Mouse (Mus musculus): ENCODE results near the gene Pepd. TPM values are rescaled to one million over a fixed set of nuclear protein-coding genes. Genes with fewer than 3 reads are reported as not detected.

Pepd gene
- total and polyA plus RNA-seq, 3 experiments, result 29.7 to 48.0 TPM; not detected in 1

DNA sequence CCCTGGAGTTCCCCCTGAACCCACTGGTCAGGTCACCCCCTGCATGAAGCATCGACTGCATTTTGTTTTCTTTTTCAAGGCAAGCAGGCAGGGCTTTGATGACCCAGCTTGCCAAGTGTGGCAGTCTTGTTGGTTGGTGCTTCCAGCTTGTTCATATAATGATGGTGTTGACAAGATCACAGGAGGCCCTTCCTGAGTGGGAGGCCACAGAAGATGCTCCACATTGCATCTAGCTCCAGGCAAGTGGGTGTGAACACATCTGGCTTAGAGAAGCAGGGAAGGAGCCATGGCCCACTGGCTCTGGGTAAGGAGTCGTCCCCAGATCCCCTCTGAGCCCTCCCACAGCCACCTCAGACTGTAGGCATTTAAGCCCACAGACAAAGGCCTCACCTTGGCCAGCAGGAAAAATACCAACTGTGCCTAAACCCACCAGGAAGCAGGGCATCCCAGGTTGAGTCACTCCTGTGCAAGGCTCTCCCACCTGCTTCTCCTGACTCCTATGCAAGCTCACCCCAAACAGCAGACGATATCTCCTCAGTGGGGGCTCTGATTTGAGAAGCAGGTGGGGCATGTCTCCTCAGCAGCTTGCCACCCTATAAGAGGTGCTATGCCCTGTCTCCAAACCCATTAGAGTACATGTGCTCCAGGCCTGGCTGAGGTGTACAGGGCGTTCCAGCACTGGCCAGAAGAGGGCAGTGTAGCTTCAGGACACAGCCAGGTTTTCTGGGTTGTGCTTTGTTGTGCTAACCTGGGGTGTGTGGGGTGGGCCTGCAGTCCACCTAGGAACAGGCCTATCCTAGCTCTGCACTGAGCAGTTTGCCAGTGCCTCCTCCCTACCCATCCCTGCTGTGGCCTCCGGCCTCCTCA lies 113.5 kb downstream of the Pepd start:
- no peaks in the 10 kb centered on the region for H3K9me3 ChIP-seq (replicated peaks; ENCODE audit: insufficient read depth, low read length)
- no peaks in the 10 kb centered on the region for H3K79me2 ChIP-seq (ENCODE audit: control insufficient read depth, insufficient read depth, low read length, poor library complexity)
- H3K9ac ChIP-seq (ENCODE audit: control insufficient read depth, low read depth, low read length, poor library complexity, severe bottlenecking), result no peak overlapping the region
- H3K27me3 ChIP-seq (ENCODE audit: control insufficient read depth in 1 of 2, insufficient read depth in 2 of 2, low read length in 2 of 2), result no peaks in the 10 kb centered on the region
- DNase-seq (ENCODE audit: low read depth, low spot score), result peak; percentile 70
- no peak overlapping the region for H3K4me3 ChIP-seq (ENCODE audit: control insufficient read depth in 1 of 2, insufficient read depth in 1 of 2, low read depth in 2 of 2, low read length in 2 of 2)
- H3K4me1 ChIP-seq (ENCODE audit: control insufficient read depth in 1 of 2, insufficient read depth in 2 of 2, low read length in 2 of 2), result no peaks in the 10 kb centered on the region
- no peak for TF ChIP-seq CHD1 (IDR thresholded peaks at IDR 0.05; ENCODE audit: low read depth, low read length)
- TF ChIP-seq HCFC1 (IDR thresholded peaks at IDR 0.05; ENCODE audit: low read depth, low read length), result no peak
- no peak for TF ChIP-seq TCF12 (IDR thresholded peaks at IDR 0.05; ENCODE audit: low read depth, low read length)
- TF ChIP-seq CHD2 (IDR thresholded peaks at IDR 0.05; ENCODE audit: low read length), result no peak
- peak; percentile 82 for TF ChIP-seq ZC3H11A (IDR thresholded peaks at IDR 0.05; ENCODE audit: low read depth, low read length)
- no peak for TF ChIP-seq GABPA (IDR thresholded peaks at IDR 0.05; ENCODE audit: low read depth, low read length)
- no peak for TF ChIP-seq GATA1 (IDR thresholded peaks at IDR 0.05; ENCODE audit: low read depth, low read length)
- no peak for TF ChIP-seq POLR2A (IDR thresholded peaks at IDR 0.05; ENCODE audit: control insufficient read depth in 1 of 2, insufficient read depth in 1 of 2, low read depth in 1 of 2, low read length in 2 of 2, poor library complexity in 1 of 2)
- no peak for TF ChIP-seq BHLHE40 (IDR thresholded peaks at IDR 0.05; ENCODE audit: borderline replicate concordance, low read depth, low read length)
- no peak for TF ChIP-seq MAZ (IDR thresholded peaks at IDR 0.05; ENCODE audit: low read depth, low read length)
- TF ChIP-seq KAT2A (conservative IDR thresholded peaks at IDR 0.05; ENCODE audit: low read depth, low read length), result no peak
- TF ChIP-seq RAD21 (IDR thresholded peaks at IDR 0.05; ENCODE audit: low read depth, low read length), result peak; percentile 87
- peak; percentile 92 for TF ChIP-seq SMC3 (IDR thresholded peaks at IDR 0.05; ENCODE audit: low read depth, low read length)
- no peak for TF ChIP-seq MYB (IDR thresholded peaks at IDR 0.05; ENCODE audit: low read depth, low read length)
- TF ChIP-seq CTCF (IDR thresholded peaks at IDR 0.05 in 2 of 3, conservative IDR thresholded peaks at IDR 0.05 in 1 of 3; ENCODE audit: control insufficient read depth in 1 of 3, insufficient read depth in 1 of 3, low read depth in 2 of 3, low read length in 3 of 3, poor library complexity in 1 of 3, severe bottlenecking in 1 of 3), result peak; percentile 90 to 93 (median 91)
- TF ChIP-seq UBTF (IDR thresholded peaks at IDR 0.05; ENCODE audit: borderline replicate concordance, insufficient read depth, low read depth, low read length), result no peak
- TF ChIP-seq MYC (IDR thresholded peaks at IDR 0.05; ENCODE audit: low read depth, low read length), result peak; percentile 67; the same call in 1 of the 2 replicates
- H3K27ac ChIP-seq (ENCODE audit: control insufficient read depth, low read depth, low read length), result no peak overlapping the region
- no peaks in the 10 kb centered on the region for H3K36me3 ChIP-seq (ENCODE audit: control insufficient read depth in 1 of 2, insufficient read depth in 2 of 2, low read length in 2 of 2)

DNA sequence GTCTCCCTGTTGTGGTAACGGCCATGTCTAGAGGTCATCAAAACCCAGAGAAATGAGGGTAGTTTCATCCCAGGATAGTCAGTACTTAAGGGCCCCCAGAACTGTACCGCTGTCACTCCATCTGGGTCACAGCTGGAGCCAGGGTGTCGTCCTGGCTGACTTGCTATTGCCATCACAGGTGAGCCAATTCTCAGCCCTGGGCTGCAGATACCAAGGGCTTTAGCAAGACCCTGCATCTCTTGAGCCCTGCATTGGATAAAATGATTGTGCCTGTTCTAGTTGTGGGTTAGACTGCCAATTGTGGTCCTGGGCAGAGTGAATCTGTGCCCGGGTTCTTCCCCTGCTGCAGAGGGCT lies 114.1 kb downstream of the Pepd start:
- Histone ChIP-seq H3K27me3 (ENCODE audit: control insufficient read depth in 1 of 2, insufficient read depth in 2 of 2, low read length in 2 of 2) (no peaks in the 10 kb centered on the region), H3K4me3 (ENCODE audit: control insufficient read depth in 1 of 2, insufficient read depth in 1 of 2, low read depth in 2 of 2, low read length in 2 of 2) (no peak overlapping the region), H3K9ac (ENCODE audit: control insufficient read depth, low read depth, low read length, poor library complexity, severe bottlenecking) (no peak overlapping the region), H3K36me3 (ENCODE audit: control insufficient read depth in 1 of 2, insufficient read depth in 2 of 2, low read length in 2 of 2) (no peaks in the 10 kb centered on the region), H3K79me2 (ENCODE audit: control insufficient read depth, insufficient read depth, low read length, poor library complexity) (no peaks in the 10 kb centered on the region), H3K4me1 (ENCODE audit: control insufficient read depth in 1 of 2, insufficient read depth in 2 of 2, low read length in 2 of 2) (no peaks in the 10 kb centered on the region), H3K9me3 (replicated peaks; ENCODE audit: insufficient read depth, low read length) (no peaks in the 10 kb centered on the region), H3K27ac (ENCODE audit: control insufficient read depth, low read depth, low read length) (no peak overlapping the region)
- DNase-seq (ENCODE audit: low read depth, low spot score), result no peak
- TF ChIP-seq TAL1 (IDR thresholded peaks at IDR 0.05; ENCODE audit: low read length) (no peak), KAT2A (conservative IDR thresholded peaks at IDR 0.05; ENCODE audit: low read depth, low read length) (no peak)

Measured in MEL (cell line).